Mouse (Mus musculus) forelimb bud, embryonic 11.5 days (tissue): Measurements from ENCODE around the gene Wipf3.

ENCODE experiments used
- DNase-seq: peaks from one replicate; pipeline ENCODE4 v3.0.0-alpha.2; 2012; ENCODE audit warnings: low read depth, low spot score

Wipf3 gene

GRCm38 (mm10) chr6:54531048-54531481, 101.7 kb downstream of the Wipf3 start:
- no peak for DNase-seq

GRCm38 (mm10) chr6:54535485-54535884, 106.1 kb downstream of the Wipf3 start:
- no peak for DNase-seq

GRCm38 (mm10) chr6:54537053-54537452, 107.7 kb downstream of the Wipf3 start:
- no peak for DNase-seq

- no peak for DNase-seq
Observed at GRCm38 (mm10) chr6:54538773-54539173, 109.4 kb downstream of the Wipf3 start.

- DNase-seq = no peak
Observed at GRCm38 (mm10) chr6:54539396-54539795, 110.0 kb downstream of the Wipf3 start.

- DNase-seq = no peak
Observed at GRCm38 (mm10) chr6:54540252-54540887, 111.0 kb downstream of the Wipf3 start.

- DNase-seq = no peak
Observed at GRCm38 (mm10) chr6:54542836-54543235, 113.4 kb downstream of the Wipf3 start.

- no peak for DNase-seq
Observed at GRCm38 (mm10) chr6:54543646-54544045, 114.2 kb downstream of the Wipf3 start.

GRCm38 (mm10) chr6:54548314-54549019, 119.1 kb downstream of the Wipf3 start:
- DNase-seq = no peak

- DNase-seq = no peak
Observed at GRCm38 (mm10) chr6:54549311-54549710, 119.9 kb downstream of the Wipf3 start.

- DNase-seq = no peak
Observed at GRCm38 (mm10) chr6:54550801-54551323, 121.5 kb downstream of the Wipf3 start.

- no peak for DNase-seq
Observed at GRCm38 (mm10) chr6:54552721-54553413, 123.5 kb downstream of the Wipf3 start.
